Mouse (Mus musculus) left cerebral cortex, adult 2 months (tissue): ENCODE data around the gene Ccr8. TPM values are rescaled to one million over a fixed set of nuclear protein-coding genes. Genes with fewer than 3 reads are reported as not detected.

Experiments used
- DNase-seq, 2 experiments: peaks; one replicate each; pipeline ENCODE4 v3.0.0; 2021 to 2022; ENCODE audit warnings: low spot score in 2 of 2, mixed read lengths in 1 of 2; ENCODE audit errors: extremely low spot score in 1 of 2
- H3K27ac ChIP-seq: fragments of 200-600 bp; 2 replicates; pipeline ENCODE4 v1.8.1; 2022
- H3K4me3 ChIP-seq: fragments of 200-600 bp; 2 replicates; pipeline ENCODE4 v1.8.1; 2022
- CTCF ChIP-seq: fragments of 200-600 bp; IDR thresholded peaks from 2 replicates; pipeline ENCODE4 v1.8.1; 2022; ENCODE audit warnings: antibody characterized with exemption, mild to moderate bottlenecking, moderate library complexity
- intact Hi-C: fragments of 180-260 bp; cut with DNase I; formaldehyde crosslinking; loops from one replicate; pipeline ENCODE4 v1.15.1; 2025
- total RNA-seq, 2 experiments: library from RNA; stranded (reverse); gene quantifications; 2 replicates each; pipeline ENCODE4 v1.2.3; 2021

Ccr8 gene
- total RNA-seq, 2 experiments from 2014 or later, result not detected

DNA sequence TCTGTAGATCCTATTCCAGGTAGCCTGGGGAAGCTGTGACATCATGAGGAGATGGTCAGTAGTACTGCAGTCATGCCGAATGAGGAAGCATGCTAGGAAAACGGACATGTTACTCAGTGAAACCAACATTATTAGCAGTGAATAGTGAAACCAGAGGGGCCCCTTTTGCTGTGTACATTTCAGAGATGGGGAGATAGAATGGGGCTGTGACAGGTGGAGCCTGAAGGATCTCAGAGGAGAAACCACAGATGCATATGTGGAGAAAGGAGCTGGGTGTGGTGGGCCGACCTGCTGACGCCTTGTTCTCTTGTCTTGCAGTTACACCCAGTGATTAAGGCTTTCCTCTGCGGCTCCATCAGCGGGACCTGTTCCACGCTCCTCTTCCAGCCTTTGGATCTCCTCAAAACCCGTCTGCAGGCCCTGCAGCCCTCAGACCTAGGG is 24.3 kb downstream of the Ccr8 start:
- no peak overlapping the region for H3K4me3 ChIP-seq
- no peak overlapping the region for H3K27ac ChIP-seq
- no peak for DNase-seq
- intact Hi-C loops, result no loop called here
- TF ChIP-seq CTCF, result no peak

DNA sequence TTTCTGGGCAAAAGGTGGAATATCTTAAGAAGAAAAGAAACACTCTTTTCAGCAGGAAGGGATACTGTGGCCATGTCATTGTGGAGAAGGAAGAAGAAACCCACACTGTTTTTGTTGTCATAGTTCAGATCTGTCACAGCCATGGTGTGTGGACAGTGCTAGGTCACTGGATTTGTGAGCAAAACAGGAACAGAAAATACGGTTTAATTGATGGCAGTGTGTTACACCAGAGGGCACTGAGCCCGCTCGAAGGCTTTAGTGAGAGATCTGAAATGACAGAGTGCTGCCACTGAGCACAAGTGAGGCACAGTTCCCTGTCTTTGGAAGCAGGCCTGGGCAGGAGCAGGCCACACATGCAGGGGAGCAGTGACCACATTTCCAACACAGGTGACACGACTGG is 26.3 kb downstream of the Ccr8 start:
- DNase-seq, result no peak
- Histone ChIP-seq H3K27ac (no peak overlapping the region), H3K4me3 (no peak overlapping the region)
- intact Hi-C loops, result no loop called here
- TF ChIP-seq CTCF, result no peak

DNA sequence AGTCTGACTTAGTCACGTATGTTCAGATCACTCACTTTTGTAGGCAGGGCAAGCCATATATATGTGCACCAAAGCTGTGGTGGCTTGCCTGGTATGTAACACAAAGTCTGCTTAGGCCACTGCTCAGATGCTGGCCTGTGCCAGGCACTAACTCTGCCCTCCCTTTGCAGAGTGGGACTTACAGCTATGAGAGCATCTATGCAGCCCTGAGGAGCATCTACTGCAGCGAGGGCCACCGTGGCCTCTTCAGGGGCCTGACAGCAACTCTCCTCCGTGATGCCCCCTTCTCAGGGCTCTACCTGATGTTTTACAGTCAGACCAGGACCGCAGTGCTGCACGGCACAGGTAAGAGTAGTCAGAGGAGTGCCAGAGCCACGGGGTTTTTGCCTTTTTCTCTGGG is 28.6 kb downstream of the Ccr8 start:
- Histone ChIP-seq H3K27ac (no peak overlapping the region), H3K4me3 (no peak overlapping the region)
- no peak for TF ChIP-seq CTCF
- intact Hi-C loops, result no loop called here
- no peak for DNase-seq

DNA sequence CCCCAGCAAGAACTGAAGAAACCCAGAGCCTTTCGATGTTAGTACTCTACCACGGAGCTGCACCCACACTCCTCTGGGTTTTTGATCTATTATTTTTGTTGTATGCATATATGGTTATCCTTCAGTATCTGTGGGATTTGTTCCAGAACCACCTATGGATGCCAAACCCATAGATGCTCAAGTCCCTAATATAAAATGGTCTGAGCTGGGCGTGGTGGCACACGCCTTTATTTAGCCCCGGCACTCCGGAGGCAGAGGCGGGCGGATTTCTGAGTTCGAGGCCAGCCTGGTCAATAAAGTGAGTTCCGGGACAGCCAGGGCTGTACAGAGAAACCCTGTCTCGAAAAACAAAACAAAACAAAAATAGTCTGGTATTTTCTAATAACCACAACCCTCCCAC is 35.0 kb downstream of the Ccr8 start:
- Histone ChIP-seq H3K4me3 (peak overlapping the region; percentile 94), H3K27ac (peak overlapping the region; percentile 84)
- no peak for TF ChIP-seq CTCF
- intact Hi-C loops, result loop anchor here (1.0 kb wide), 1 partner anchor 17 kb away; the partner anchor contains the start of gene Slc25a38
- DNase-seq, result no peak

DNA sequence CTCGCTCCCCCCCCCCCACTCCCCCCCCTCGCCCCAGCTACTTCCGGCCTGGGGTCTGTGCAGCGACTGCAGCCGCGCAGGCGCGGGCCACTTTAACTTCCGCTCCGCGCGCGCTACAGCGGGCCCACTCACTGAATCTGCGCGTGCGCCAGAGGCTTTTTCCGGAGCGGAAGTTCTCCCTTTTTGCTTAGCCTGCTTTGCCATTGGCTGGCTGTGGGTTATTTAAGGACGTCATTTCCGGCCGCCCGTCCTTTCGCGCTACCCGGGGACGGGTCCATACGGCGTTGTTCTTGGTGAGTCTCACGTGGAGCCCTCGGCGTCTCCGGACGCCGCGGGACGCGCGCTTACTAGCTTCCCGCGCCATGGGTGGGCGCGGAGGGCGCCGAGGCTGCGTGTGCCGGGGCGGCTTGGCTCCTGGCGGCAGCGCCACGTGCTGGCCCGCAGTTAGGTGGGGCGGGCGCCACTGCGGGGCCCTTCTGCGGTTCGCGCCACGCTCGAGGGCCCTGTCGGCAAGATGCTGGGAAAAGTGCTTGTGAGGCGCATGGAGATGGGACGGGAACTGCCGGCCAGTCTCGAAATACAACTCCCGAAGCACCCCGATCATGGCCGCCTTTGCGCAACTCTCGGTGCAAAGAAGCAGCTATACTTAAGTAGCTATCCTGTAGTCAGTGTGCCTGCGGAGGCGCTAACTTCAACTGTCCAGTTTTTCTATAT is 35.8 kb downstream of the Ccr8 start, which contains the start of gene Rpsa:
Rpsa (plus strand) TSS at position 152 of the 714 bp plus-strand sequence.
- TF ChIP-seq CTCF, result no peak
- peak within 1 kb of the TSS; percentile 94 for H3K4me3 ChIP-seq
- H3K27ac ChIP-seq, result peak within 1 kb of the TSS; percentile 84
- intact Hi-C loops, result loop anchor here (1.0 kb wide), 1 partner anchor 17 kb away; the partner anchor contains the start of gene Slc25a38
- DNase-seq, result peak; percentile 96 to 97

DNA sequence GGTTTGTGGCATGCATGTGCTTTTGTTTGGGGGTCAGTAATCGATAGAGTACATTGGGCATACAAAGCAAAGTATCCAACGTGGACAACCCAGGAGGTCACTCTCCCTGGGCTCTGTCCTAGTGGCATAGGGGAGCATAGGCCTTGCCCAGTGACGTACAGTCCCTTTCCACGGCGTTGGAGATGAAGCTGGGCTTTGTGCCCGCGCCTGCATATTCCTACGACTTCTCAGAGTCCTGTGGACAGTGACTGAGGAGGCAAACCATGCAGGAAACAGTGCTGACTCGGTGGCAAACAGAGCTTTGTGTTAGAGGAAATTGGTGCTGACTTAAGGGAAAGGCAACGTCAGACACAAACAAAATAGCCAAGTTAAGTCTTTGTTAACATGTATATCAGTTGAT is 37.4 kb downstream of the Ccr8 start:
- H3K4me3 ChIP-seq, result no peak overlapping the region
- no peak for TF ChIP-seq CTCF
- no peak overlapping the region for H3K27ac ChIP-seq
- DNase-seq, result no peak
- intact Hi-C loops, result no loop called here

DNA sequence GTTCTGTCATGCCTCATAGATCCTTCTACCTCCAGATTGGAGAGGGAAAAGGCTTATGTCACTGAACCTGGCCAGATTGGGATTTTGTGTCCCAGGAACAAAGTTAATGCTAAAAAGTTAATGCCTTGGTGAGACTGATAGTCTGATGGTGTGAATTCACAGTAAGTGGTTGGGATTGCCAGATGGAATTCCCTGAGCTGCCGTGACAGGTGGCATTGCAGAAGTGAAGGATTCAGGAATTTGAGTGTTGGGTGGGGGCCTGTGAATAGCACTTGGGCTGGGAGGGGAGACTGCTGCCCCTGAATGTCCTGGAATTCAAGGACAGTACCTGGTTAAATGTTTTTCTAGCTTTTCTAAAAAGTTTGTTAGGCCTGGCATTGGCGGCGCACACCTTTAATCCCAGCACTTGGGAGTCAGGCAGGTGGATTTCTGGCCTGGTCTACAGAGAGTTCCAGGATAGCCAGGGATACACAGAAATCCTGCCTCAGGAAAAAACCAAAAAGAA is 39.9 kb downstream of the Ccr8 start:
- H3K4me3 ChIP-seq, result no peak overlapping the region
- DNase-seq, result no peak
- intact Hi-C loops, result loop anchor here (10.0 kb wide), 1 partner anchor 443 kb away; the partner anchor contains the start of gene Rpl14
- H3K27ac ChIP-seq, result no peak overlapping the region
- no peak for TF ChIP-seq CTCF

DNA sequence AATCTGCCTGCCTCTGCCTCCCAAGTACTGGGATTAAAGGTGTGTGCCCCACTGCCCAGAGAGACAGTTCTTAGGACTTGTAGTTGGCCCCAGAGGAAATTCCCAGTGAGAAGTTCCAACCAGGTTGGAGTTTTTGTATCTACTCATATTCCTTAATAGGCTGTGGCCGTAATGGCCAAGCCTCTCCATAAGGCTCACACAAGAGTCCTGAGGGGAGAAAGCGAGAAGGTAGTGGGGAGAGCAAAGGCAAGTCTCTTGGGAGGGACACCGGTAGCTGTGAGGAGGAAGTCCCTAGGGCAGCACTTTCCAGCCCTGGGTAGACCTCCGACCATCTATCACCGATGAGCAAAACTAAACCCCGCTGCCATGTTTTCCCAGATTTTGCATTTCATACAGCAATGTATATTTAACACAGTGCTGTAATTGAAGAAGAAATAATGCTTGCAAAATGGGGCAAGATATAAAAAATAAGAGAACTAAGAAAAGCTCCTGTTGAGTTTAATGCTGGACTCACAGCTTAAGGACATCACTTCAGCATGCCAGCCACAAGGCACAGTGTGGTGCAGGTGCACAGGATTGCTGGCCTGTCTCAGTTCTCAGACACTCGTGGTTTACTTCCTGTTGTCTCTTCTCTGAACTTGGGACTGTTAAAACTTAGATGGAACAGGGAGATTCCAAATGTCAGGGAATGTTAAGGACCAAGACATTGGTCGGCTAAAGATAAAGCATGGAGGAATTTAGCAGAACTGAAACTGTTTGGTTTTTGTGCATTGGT is 41.3 kb downstream of the Ccr8 start:
- Histone ChIP-seq H3K4me3 (no peak overlapping the region), H3K27ac (no peak overlapping the region)
- DNase-seq, result no peak
- intact Hi-C loops, result loop anchor here (10.0 kb wide), 1 partner anchor 442 kb away; the partner anchor contains the start of gene Rpl14
- TF ChIP-seq CTCF, result no peak

DNA sequence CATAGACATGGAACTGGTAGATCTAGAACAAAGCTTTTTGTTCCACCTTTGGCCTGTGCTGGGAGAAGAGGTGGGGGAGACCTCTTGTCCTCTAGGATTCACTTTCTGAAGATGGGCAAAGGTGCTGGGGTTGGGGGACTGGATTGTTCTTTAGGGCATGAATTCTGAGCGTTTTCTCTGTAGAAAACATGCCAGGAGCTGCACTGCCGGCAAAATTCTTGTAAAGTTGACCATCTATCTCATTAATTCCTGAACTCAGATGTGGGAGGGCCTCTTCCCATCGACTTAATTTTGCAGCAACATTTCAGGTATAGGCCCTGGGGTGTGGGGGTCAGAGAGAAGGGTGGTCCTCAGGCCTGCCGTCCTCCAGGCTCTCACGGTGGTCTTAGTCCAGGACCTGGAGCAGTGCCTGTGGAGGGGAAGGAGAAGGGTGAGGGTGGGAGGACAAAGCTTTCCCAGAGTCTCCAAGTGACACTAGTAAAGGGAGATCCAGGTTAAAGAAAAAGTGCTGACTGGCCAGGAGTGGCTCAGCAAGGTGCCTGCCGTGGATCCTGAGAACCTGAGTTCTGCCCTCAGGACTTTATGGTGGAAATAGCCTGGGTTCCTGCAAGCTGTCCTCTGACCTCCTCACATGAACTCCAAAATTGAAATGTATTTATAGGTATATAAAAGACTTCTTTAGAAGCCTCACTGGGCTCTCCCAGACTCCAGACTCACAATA is 42.0 kb downstream of the Ccr8 start:
- Histone ChIP-seq H3K27ac (no peak overlapping the region), H3K4me3 (no peak overlapping the region)
- no peak for DNase-seq
- intact Hi-C loops, result loop anchor here (10.0 kb wide), 1 partner anchor 441 kb away; the partner anchor contains the start of gene Rpl14
- TF ChIP-seq CTCF, result no peak

DNA sequence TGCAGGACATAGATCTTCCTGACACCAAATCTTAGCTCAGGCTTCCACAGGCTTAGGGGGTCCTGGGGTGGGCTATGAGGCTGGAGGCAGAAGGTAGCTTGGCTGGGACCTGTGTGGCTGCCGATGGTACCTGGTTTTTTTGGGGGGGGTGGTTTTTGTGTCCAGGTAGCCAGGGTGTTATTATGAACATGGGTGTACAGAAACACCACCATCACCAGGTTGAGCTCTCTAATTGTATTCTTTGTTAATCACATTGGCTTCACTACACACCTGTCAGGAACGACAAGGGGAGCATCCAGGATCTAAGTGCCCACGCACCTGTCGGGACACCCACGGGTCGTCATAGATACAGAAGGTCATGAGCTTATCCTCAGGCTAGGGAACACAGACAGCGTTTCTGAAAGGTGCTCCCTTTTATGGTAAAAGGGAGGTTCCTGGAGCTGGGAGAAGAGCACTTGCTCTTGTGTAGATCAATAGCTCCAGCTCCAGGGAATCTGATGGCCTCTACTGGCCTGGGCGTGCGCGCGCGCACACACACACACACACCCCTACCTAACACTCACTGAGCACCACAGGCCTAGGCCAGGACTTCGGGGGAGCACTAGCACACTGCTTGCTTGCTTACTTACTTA is 42.7 kb downstream of the Ccr8 start:
- intact Hi-C loops, result loop anchor here (5.0 to 10.0 kb wide), 2 partner anchors 363 to 440 kb away; partner anchors contain the start of gene Rpl14
- no peak for TF ChIP-seq CTCF
- DNase-seq, result no peak
- no peak overlapping the region for H3K27ac ChIP-seq
- H3K4me3 ChIP-seq, result no peak overlapping the region

DNA sequence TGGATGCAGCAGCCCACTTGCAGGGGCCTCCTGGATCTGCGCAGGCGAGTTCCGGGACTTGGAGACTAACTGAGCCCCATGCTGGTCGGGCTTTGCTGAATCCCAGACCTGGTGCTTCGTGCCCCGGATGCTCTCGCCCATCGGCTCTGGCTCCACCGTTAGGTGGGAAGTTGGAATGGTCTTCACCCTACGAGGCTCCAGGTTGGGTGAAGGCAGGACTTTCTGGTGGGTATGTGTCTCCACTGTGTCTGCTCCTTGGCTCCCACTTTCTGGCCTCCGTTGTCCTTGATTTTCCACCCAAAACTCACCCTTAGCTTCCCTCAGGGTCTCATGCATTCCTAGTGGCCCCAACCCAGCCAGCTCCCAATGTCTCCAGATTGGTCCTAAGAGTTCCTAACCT is 43.5 kb downstream of the Ccr8 start:
- intact Hi-C loops, result loop anchor here (5.0 to 10.0 kb wide), 2 partner anchors 362 to 439 kb away; partner anchors contain the start of gene Rpl14
- Histone ChIP-seq H3K27ac (no peak overlapping the region), H3K4me3 (no peak overlapping the region)
- no peak for DNase-seq
- TF ChIP-seq CTCF, result no peak
